Mouse (Mus musculus): ENCODE measurements around the gene Il17c. TPM values are rescaled to one million over a fixed set of nuclear protein-coding genes. Genes with fewer than 3 reads are reported as not detected.
A peak's percentile ranks its signal among the peaks of the same experiment; 100 is the strongest.

The Il17c gene
- total RNA-seq, 2 experiments from 2014 or later, result not detected

- no peak for DNase-seq
Observed at GRCm38 (mm10) chr8:122459990-122460389, 38.2 kb downstream of the Il17c start.

- peak; percentile 62 for DNase-seq
Observed at GRCm38 (mm10) chr8:122460524-122461472, 39.0 kb downstream of the Il17c start, which contains the start of gene Snai3. Gene Snai3 (minus strand): TSS chr8:122460733.

- no peak for DNase-seq
Observed at GRCm38 (mm10) chr8:122461473-122462148, 39.8 kb downstream of the Il17c start.

- no peak for DNase-seq
Observed at GRCm38 (mm10) chr8:122462510-122462909, 40.7 kb downstream of the Il17c start.

GRCm38 (mm10) chr8:122463651-122464640, 42.1 kb downstream of the Il17c start:
- no peak for DNase-seq

- DNase-seq, result no peak
Observed at GRCm38 (mm10) chr8:122464985-122465384, 43.2 kb downstream of the Il17c start.

- no peak for DNase-seq
Observed at GRCm38 (mm10) chr8:122467816-122468215, 46.0 kb downstream of the Il17c start.

- no peak for DNase-seq
Observed at GRCm38 (mm10) chr8:122469407-122469806, 47.6 kb downstream of the Il17c start.

GRCm38 (mm10) chr8:122469965-122470364, 48.1 kb downstream of the Il17c start:
- no peak for DNase-seq

- no peak for DNase-seq
Observed at GRCm38 (mm10) chr8:122470691-122471090, 48.9 kb downstream of the Il17c start.

Small RNAs within 50 kb of the gene (microRNA-seq; reads per million reads assigned to microRNA genes)
- 0 reads per million in 2 experiments for gene Gm24366

Other genes with a start within 250 kb of the Il17c start
- 10 to 100 TPM; 10.6 to 12.8 TPM for gene Zfpm1, start 139.9 kb upstream of the Il17c start, total RNA-seq (2021)
- not detected for gene Trhr2, start 61.3 kb upstream of the Il17c start, total RNA-seq (2021)
- gene Zc3h18, start 45.4 kb upstream of the Il17c start, total RNA-seq (2021), result 10 to 100 TPM; 23.7 to 27.8 TPM
- 10 to 100 TPM; 23.8 to 28.6 TPM for gene Cyba, start 10.9 kb downstream of the Il17c start, total RNA-seq (2021)
- 1 to 10 TPM; 6.9 to 7.9 TPM for gene Mvd, start 21.4 kb downstream of the Il17c start, total RNA-seq (2021)
- gene Snai3, start 38.7 kb downstream of the Il17c start, total RNA-seq (2021), result 1 to 10 TPM; 2.5 to 3.1 TPM
- gene Rnf166, start 54.0 kb downstream of the Il17c start, total RNA-seq (2021), result 10 to 100 TPM; 26.2 to 28.0 TPM
- 10 to 100 TPM; 12.0 to 13.3 TPM for gene Ctu2, start 54.1 kb downstream of the Il17c start, total RNA-seq (2021)
- gene Piezo1, start 129.3 kb downstream of the Il17c start, total RNA-seq (2021), result 10 to 100 TPM; 24.5 to 30.9 TPM
- 1 to 10 TPM; 5.8 to 8.1 TPM for gene Cdt1, start 146.0 kb downstream of the Il17c start, total RNA-seq (2021)
- gene Aprt, start 154.9 kb downstream of the Il17c start, total RNA-seq (2021), result 10 to 100 TPM; 41.4 to 45.2 TPM
- gene Galns, start 189.4 kb downstream of the Il17c start, total RNA-seq (2021), result 1 to 10 TPM; 4.5 to 7.4 TPM
- gene Trappc2l, start 189.6 kb downstream of the Il17c start, total RNA-seq (2021), result 10 to 100 TPM; 52.7 to 52.8 TPM
- gene Pabpn1l, start 200.7 kb downstream of the Il17c start, total RNA-seq (2021), result not detected

Measured in gastrocnemius, postnatal 10 days (tissue).